Mouse (Mus musculus) frontal cortex, postnatal 10 days (tissue): ENCODE measurements around the gene Ano5.

ENCODE experiments used
- DNase-seq, 2 experiments: peaks; one replicate each; pipeline ENCODE4 v3.0.0; 2022; ENCODE audit warnings: low spot score in 2 of 2, mixed read lengths in 1 of 2

The Ano5 gene

GRCm38 (mm10) chr7:51510671-51511651 is at the start of gene Ano5:
TSS of gene Ano5 (plus strand) at chr7:51511029.
- peak; percentile 5 to 11 for DNase-seq

- DNase-seq, result no peak
These were observed 11.4 kb upstream of the Ano5 start for GRCm38 (mm10) chr7:51499396-51499795.

GRCm38 (mm10) chr7:51503940-51504339 is 6.9 kb upstream of the Ano5 start:
- no peak for DNase-seq

- DNase-seq, result no peak
These were observed 682 bp upstream of the Ano5 start for GRCm38 (mm10) chr7:51510147-51510546.

- no peak for DNase-seq
These were observed 28.5 kb downstream of the Ano5 start for GRCm38 (mm10) chr7:51539344-51539743.

- peak in 1 of 2 experiments; percentile 6 for DNase-seq
These were observed 29.9 kb downstream of the Ano5 start for GRCm38 (mm10) chr7:51540736-51541135.

- no peak for DNase-seq
These were observed 89.2 kb downstream of the Ano5 start for GRCm38 (mm10) chr7:51600021-51600420.

GRCm38 (mm10) chr7:51603741-51604140 is 92.9 kb downstream of the Ano5 start:
- DNase-seq, result no peak

- DNase-seq, result no peak
These were observed 103.6 kb downstream of the Ano5 start for GRCm38 (mm10) chr7:51614404-51614803.

GRCm38 (mm10) chr7:51617941-51618340 is 107.1 kb downstream of the Ano5 start:
- no peak for DNase-seq

GRCm38 (mm10) chr7:51618412-51618811 is 107.6 kb downstream of the Ano5 start:
- no peak for DNase-seq

- no peak for DNase-seq
These were observed 109.1 kb downstream of the Ano5 start for GRCm38 (mm10) chr7:51619977-51620376.

- peak; percentile 18 to 32 for DNase-seq
These were observed 110.9 kb downstream of the Ano5 start, which contains the start of gene Slc17a6 for GRCm38 (mm10) chr7:51621694-51622145. TSS of gene Slc17a6 (plus strand) at chr7:51622006.

- DNase-seq, result peak in 1 of 2 experiments; percentile 12
These were observed 111.4 kb downstream of the Ano5 start for GRCm38 (mm10) chr7:51622196-51622595.

- DNase-seq, result no peak
These were observed 111.8 kb downstream of the Ano5 start for GRCm38 (mm10) chr7:51622666-51623065.

GRCm38 (mm10) chr7:51624336-51624897 is 113.6 kb downstream of the Ano5 start:
- no peak for DNase-seq

- peak in 1 of 2 experiments; percentile 17 for DNase-seq
These were observed 114.3 kb downstream of the Ano5 start for GRCm38 (mm10) chr7:51625161-51625560.

GRCm38 (mm10) chr7:51625591-51626255 is 114.9 kb downstream of the Ano5 start:
- DNase-seq, result no peak

- DNase-seq, result no peak
These were observed 115.7 kb downstream of the Ano5 start for GRCm38 (mm10) chr7:51626451-51627000.

GRCm38 (mm10) chr7:51627001-51627631 is 116.3 kb downstream of the Ano5 start:
- peak; percentile 11 to 12 for DNase-seq

GRCm38 (mm10) chr7:51627666-51628065 is 116.8 kb downstream of the Ano5 start:
- no peak for DNase-seq
